Mouse (Mus musculus): ENCODE results near the gene Scn7a.

- TF ChIP-seq CTCF (IDR thresholded peaks at IDR 0.05; ENCODE audit: low read depth): peak; percentile 46
- TF ChIP-seq EP300 (IDR thresholded peaks at IDR 0.05; ENCODE audit: low read depth): no peak
Observed at GRCm38 (mm10) chr2:66819862-66820559, 35.3 kb upstream of the Scn7a start.
